Mouse (Mus musculus) forebrain, embryonic 12.5 days (tissue): ENCODE measurements around the gene St13. TPM values are rescaled to one million over a fixed set of nuclear protein-coding genes. Genes with fewer than 3 reads are reported as not detected.

Source experiments
- ATAC-seq: fragments of 200-750 bp; cut with Nextera tagmentation; 2 replicates; pipeline ENCODE4 v1.8.0; 2017; ENCODE audit warnings: moderate TSS enrichment; ENCODE audit not compliant: low FRiP score
- H3K27ac ChIP-seq: fragments of 300-500 bp; sonication (generic); 2 replicates; pipeline ENCODE4 v1.5.1; 2016; ENCODE audit warnings: mild to moderate bottlenecking
- H3K27me3 ChIP-seq: fragments of 300-500 bp; sonication (generic); 2 replicates; pipeline ENCODE4 v1.6.1; 2016; ENCODE audit warnings: mild to moderate bottlenecking
- H3K36me3 ChIP-seq: fragments of 300-500 bp; sonication (generic); replicated peaks from 2 replicates; pipeline ENCODE4 v1.6.1; 2016; ENCODE audit warnings: mild to moderate bottlenecking
- H3K4me1 ChIP-seq: fragments of 300-500 bp; sonication (generic); 2 replicates; pipeline ENCODE4 v1.6.1; 2016
- H3K4me2 ChIP-seq: fragments of 300-500 bp; sonication (generic); 2 replicates; pipeline ENCODE4 v1.6.1; 2016; ENCODE audit warnings: mild to moderate bottlenecking, moderate library complexity
- H3K4me3 ChIP-seq: fragments of 300-500 bp; sonication (generic); replicated peaks from 2 replicates; pipeline ENCODE4 v1.5.1; 2016; ENCODE audit warnings: mild to moderate bottlenecking
- H3K9ac ChIP-seq: fragments of 300-500 bp; sonication (generic); 2 replicates; pipeline ENCODE4 v1.6.1; 2016; ENCODE audit warnings: mild to moderate bottlenecking
- H3K9me3 ChIP-seq: fragments of 300-500 bp; sonication (generic); 2 replicates; pipeline ENCODE4 v1.6.1; 2016
- WGBS: fragments of 180-500 bp; shearing (Covaris S2); methylation state at CpG from one replicate; pipeline ENCODE4 v1.1.7; 2016; 5-methylcytosine and 5-hydroxymethylcytosine counted together
- polyA plus RNA-seq: library from polyadenylated mRNA; unstranded; fragments of >200 nt; fragmentation: Nextera tagmentation; extraction: Ambion mirVana; gene quantifications from 2 replicates; pipeline ENCODE4 v1.2.1, GENCODE M21; 2016

The St13 gene
- polyA plus RNA-seq, 1 experiment from 2014 or later = 219 TPM

GRCm38 (mm10) chr15:81362501-81362900 is 37.4 kb downstream of the St13 start:
- H3K9ac ChIP-seq = no peak overlapping the region
- peaks cover 29% of the 10 kb centered on the region for H3K4me1 ChIP-seq
- peaks cover 40% of the 10 kb centered on the region for H3K36me3 ChIP-seq
- no peak overlapping the region for H3K4me2 ChIP-seq
- 86% methylated on average over 1 of the region's 1 CpGs for WGBS
- H3K27me3 ChIP-seq = no peaks in the 10 kb centered on the region
- no peaks in the 10 kb centered on the region for H3K9me3 ChIP-seq
- no peak for ATAC-seq
- no peak overlapping the region for H3K4me3 ChIP-seq
- no peak overlapping the region for H3K27ac ChIP-seq

GRCm38 (mm10) chr15:81361417-81362015 is 38.4 kb downstream of the St13 start:
- Histone ChIP-seq H3K9me3 (no peaks in the 10 kb centered on the region), H3K36me3 (peaks cover 30% of the 10 kb centered on the region), H3K27ac (peak overlapping the region; percentile 59; the same call in 1 of the 2 replicates), H3K4me2 (peak overlapping the region; percentile 81), H3K4me3 (no peak overlapping the region), H3K4me1 (peaks cover 37% of the 10 kb centered on the region), H3K27me3 (no peaks in the 10 kb centered on the region), H3K9ac (no peak overlapping the region)
- no peak for ATAC-seq
- 45% methylated on average over 10 of the region's 10 CpGs for WGBS

DNA sequence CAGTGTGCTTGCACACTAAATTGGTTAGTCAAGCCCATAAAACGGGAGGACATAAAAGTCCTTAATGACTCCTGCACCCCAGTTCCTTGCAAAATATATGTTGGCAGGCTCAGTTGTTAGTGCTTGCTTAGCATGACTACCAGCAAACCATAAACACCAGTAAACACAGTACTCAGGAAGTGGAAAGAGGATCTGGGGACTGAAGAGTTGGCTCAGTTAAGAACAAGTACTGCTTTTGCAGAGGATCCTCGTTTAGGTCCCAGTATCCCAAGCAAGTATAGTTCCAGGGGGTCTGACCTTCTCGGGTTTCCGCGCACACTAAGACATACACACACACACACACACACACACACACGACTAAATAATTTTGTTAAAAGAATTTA is 38.9 kb downstream of the St13 start:
- no peak overlapping the region for H3K9ac ChIP-seq
- H3K36me3 ChIP-seq = peaks cover 25% of the 10 kb centered on the region
- peak overlapping the region; percentile 81 for H3K4me2 ChIP-seq
- no peaks in the 10 kb centered on the region for H3K9me3 ChIP-seq
- no peaks in the 10 kb centered on the region for H3K27me3 ChIP-seq
- H3K4me1 ChIP-seq = peaks cover 37% of the 10 kb centered on the region
- peak overlapping the region; percentile 59; the same call in 1 of the 2 replicates for H3K27ac ChIP-seq
- WGBS = 46% methylated on average over 6 of the region's 6 CpGs
- peak overlapping the region; percentile 65 for H3K4me3 ChIP-seq
- no peak for ATAC-seq

DNA sequence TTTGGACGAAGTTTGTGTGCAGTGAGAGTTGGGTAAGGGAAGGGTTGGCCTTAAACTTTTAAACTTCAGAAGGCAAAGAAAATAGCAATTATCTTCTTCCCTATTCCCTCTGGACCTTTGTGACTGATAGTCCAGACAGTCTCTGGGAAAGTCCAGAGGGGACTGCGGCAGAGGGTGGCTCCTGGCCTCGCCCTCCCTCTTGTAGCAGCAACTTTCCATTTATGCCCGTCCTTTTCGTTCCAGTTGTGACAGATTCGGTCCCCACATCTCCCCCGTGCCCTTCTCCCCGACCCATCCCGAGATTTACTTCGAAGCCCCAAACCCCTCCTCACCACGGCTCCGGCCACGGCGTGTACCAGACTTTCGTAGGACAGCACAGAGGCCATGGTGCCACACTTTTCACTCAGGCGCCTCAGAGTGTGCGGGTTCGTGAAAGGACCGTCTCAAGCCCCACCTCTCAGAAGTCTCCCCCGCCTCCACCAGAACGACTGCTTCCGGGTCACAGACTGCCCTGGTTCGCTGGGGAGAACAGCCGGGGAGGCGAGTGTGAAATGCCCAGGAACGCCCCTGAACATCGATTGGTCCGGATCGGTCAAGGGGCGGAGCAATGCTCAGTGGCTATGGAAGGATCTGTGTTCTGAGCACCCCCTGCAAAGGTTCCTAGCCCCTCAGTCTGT is 39.4 kb downstream of the St13 start, which contains the start of gene Slc25a17:
TSS of gene Slc25a17 (minus strand) at position 468 of the 677 bp plus-strand sequence.
- H3K27me3 ChIP-seq = no peaks in the 10 kb centered on the region
- peak; percentile 99 for ATAC-seq
- peaks cover 37% of the 10 kb centered on the region for H3K4me1 ChIP-seq
- peak within 1 kb of the TSS; percentile 82 for H3K27ac ChIP-seq
- H3K9me3 ChIP-seq = no peaks in the 10 kb centered on the region
- peaks cover 20% of the 10 kb centered on the region for H3K36me3 ChIP-seq
- peak within 1 kb of the TSS; percentile 81 for H3K4me2 ChIP-seq
- 1% methylated on average over 30 of the region's 30 CpGs for WGBS
- H3K9ac ChIP-seq = peak within 1 kb of the TSS; percentile 73
- peak within 1 kb of the TSS; percentile 65 for H3K4me3 ChIP-seq

DNA sequence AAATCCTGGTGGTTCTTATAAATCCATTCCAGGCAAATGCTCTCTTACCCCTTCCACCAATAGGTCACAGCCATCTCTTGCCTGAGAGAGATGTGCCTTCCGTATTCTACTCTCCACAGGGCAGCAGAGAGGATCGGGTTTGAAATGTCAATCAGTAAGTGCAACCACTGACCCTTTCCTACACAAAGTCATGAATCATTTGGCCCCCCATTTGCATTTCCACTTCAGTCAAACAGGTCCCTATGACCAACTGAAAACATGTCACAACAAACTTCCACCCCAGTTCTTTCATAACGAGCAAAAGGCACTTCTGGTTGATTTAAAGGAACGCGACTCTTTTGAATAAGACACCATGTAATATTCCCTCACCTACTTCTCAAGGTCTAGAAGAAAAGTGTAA is 40.5 kb downstream of the St13 start:
- WGBS = 87% methylated on average over 5 of the region's 5 CpGs
- Histone ChIP-seq H3K9ac (no peak overlapping the region), H3K4me1 (peaks cover 37% of the 10 kb centered on the region), H3K9me3 (no peaks in the 10 kb centered on the region), H3K27ac (no peak overlapping the region), H3K36me3 (peaks cover 13% of the 10 kb centered on the region; the same call in 1 of the 2 replicates), H3K4me2 (peak overlapping the region; percentile 81), H3K4me3 (no peak overlapping the region), H3K27me3 (no peaks in the 10 kb centered on the region)
- ATAC-seq = no peak

- H3K27ac ChIP-seq = no peak overlapping the region
- peaks cover 37% of the 10 kb centered on the region for H3K4me1 ChIP-seq
- H3K27me3 ChIP-seq = no peaks in the 10 kb centered on the region
- H3K4me2 ChIP-seq = no peak overlapping the region
- no peaks in the 10 kb centered on the region for H3K9me3 ChIP-seq
- 0 out of 2 replicates have a peak, but pooled peaks cover 10% of the 10 kb centered on the region for H3K36me3 ChIP-seq
- 88% methylated on average over 3 of the region's 3 CpGs for WGBS
- ATAC-seq = no peak
- H3K4me3 ChIP-seq = no peak overlapping the region
- H3K9ac ChIP-seq = no peak overlapping the region
Observed at GRCm38 (mm10) chr15:81358943-81359342, 40.9 kb downstream of the St13 start.

DNA sequence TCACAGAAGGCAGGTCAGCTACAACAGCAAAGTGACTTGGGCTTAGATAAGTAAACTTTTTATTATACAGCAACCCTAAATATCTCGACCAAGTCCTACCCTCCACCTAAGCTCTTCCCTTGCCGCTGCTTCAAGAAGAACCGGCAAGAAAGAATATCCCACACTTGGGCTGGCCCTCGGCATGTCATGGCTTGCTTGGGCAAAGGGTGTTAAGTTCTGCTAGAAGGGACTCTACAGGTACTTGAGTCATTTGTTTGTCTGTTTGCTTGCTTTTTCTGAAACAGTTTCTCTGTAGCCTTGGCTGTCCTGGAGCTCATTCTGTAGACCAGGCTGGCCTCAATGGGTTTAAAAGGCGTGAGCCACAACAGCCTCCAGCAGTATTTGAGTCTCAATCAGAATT is 42.9 kb downstream of the St13 start:
- Histone ChIP-seq H3K27me3 (no peaks in the 10 kb centered on the region), H3K27ac (no peak overlapping the region), H3K4me1 (peaks cover 37% of the 10 kb centered on the region), H3K9me3 (no peaks in the 10 kb centered on the region), H3K9ac (no peak overlapping the region), H3K36me3 (no peaks in the 10 kb centered on the region), H3K4me3 (no peak overlapping the region), H3K4me2 (no peak overlapping the region)
- no peak for ATAC-seq
- WGBS = 51% methylated on average over 5 of the region's 5 CpGs

DNA sequence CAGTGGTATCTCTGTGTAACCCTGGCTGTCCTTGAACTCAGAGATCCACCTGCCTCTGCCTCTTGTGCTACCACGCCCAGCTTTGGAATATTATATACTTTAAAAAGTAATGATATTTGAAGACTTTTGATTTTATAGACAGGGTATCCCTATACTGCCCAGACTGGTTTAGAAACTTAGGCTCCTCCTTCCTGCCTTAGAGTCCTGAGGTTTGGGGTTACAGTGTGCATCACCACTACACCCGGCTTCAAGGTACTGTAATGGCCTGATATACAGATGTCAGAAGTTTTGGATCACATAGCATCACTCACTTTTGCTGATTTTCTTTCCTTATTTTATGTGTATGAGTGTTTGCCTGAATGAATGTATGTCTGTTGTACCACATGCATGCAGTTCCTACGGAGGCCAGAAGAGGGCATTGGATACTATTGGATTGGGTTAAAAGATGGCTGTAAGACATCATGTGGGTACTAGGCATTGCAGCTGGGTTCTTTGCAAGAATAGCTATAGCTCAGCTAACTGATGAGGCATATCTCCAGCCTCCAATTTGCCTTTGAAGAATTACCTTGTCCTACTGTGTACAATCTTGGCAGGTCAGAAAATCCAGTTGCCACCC is 44.6 kb downstream of the St13 start:
- H3K4me2 ChIP-seq = no peak overlapping the region
- H3K27ac ChIP-seq = no peak overlapping the region
- no peaks in the 10 kb centered on the region for H3K36me3 ChIP-seq
- H3K9ac ChIP-seq = no peak overlapping the region
- H3K4me1 ChIP-seq = peaks cover 28% of the 10 kb centered on the region
- no peak for ATAC-seq
- 66% methylated on average over 3 of the region's 3 CpGs for WGBS
- no peak overlapping the region for H3K4me3 ChIP-seq
- no peaks in the 10 kb centered on the region for H3K27me3 ChIP-seq
- no peaks in the 10 kb centered on the region for H3K9me3 ChIP-seq

DNA sequence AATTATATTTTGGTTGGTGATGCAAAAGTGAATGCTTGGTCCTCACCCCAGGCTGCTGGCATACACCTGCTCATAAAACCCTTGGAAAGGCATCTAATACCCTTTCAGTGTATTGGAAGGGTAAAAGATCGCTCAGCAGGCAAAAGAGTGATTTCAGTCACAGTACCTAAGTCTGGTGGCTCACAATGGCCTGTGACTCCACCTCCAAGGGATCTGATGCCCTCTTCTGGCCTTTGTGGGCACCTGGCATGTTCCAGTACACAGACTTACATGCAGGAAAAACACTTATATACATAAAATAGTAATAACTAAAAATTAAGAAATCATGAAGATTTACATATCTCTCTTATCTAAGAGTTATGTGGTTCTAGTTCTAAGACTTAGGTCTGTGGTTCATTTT is 47.2 kb downstream of the St13 start:
- 81% methylated on average over 1 of the region's 1 CpGs for WGBS
- H3K9me3 ChIP-seq = no peaks in the 10 kb centered on the region
- no peak for ATAC-seq
- H3K4me1 ChIP-seq = peaks cover 10% of the 10 kb centered on the region; the same call in 1 of the 2 replicates
- H3K27ac ChIP-seq = no peak overlapping the region
- no peaks in the 10 kb centered on the region for H3K27me3 ChIP-seq
- no peak overlapping the region for H3K4me2 ChIP-seq
- no peaks in the 10 kb centered on the region for H3K36me3 ChIP-seq
- H3K4me3 ChIP-seq = no peak overlapping the region
- H3K9ac ChIP-seq = no peak overlapping the region

DNA sequence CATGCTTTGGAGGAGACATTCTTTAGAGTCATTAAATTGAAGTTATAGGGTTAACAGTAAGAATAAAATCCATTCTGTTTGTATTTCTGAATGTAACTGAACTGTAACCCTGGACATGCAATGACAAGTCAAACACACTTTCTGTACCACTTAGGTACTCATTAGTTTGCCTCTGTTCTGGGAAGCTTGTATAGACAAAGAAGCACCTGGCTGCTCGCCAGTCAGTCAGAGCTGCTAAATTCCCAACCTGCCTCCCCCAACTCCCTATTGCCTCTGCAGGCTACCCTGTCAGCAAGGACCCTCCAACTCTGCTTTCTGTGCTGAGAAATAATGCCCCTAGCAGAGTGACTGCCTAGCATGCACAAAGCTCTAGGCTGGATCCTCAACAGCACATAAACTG is 49.5 kb downstream of the St13 start:
- H3K4me2 ChIP-seq = no peak overlapping the region
- H3K27me3 ChIP-seq = no peaks in the 10 kb centered on the region
- no peaks in the 10 kb centered on the region for H3K9me3 ChIP-seq
- H3K4me3 ChIP-seq = no peak overlapping the region
- 52% methylated on average over 1 of the region's 1 CpGs for WGBS
- peak overlapping the region; percentile 47; the same call in 1 of the 2 replicates for H3K27ac ChIP-seq
- no peaks in the 10 kb centered on the region for H3K4me1 ChIP-seq
- no peak for ATAC-seq
- H3K9ac ChIP-seq = no peak overlapping the region
- no peaks in the 10 kb centered on the region for H3K36me3 ChIP-seq

DNA sequence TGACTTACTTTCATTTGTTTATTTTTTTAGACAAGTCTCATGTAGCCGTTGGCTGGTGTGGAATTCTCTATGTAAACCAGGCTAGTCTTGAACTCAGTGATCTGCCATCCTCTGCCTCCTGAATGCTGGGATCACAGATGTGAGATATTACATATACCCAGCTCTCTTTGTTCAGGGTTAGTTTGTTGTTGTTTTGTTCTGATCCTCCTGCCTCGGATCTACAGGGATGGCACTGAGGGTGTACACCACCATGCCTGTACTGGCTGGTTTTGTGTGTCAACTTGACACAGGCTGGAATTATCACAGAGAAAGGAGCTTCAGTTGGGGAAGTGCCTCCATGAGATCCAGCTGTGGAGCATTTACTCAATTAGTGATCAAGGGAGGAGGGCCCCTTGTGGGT is 51.5 kb downstream of the St13 start:
- 69% methylated on average over 2 of the region's 2 CpGs for WGBS
- no peak for ATAC-seq

DNA sequence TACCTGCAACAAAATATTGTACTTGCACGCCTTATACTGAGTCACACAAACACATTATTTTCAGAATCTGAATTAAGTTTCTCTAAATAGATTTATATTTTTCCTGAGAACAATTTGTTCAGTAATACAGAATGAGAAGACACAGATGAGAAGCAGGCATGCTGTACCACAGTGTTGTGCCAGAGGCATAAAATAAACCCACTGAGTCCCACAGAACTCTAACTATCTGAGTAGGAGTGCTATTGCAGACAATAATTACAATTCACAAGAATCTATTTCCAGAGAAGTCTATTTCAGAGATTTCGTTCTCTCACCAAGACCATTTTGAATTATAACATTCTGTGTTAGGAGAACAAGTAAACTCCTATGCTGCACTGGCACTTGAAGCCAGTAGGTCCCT is 52.4 kb downstream of the St13 start:
- no peaks in the 10 kb centered on the region for H3K4me1 ChIP-seq
- no peak overlapping the region for H3K27ac ChIP-seq
- 93% methylated on average over 2 of the region's 2 CpGs for WGBS
- H3K4me2 ChIP-seq = no peak overlapping the region
- no peak for ATAC-seq
- H3K27me3 ChIP-seq = no peaks in the 10 kb centered on the region
- H3K9ac ChIP-seq = no peak overlapping the region
- peaks cover 12% of the 10 kb centered on the region for H3K36me3 ChIP-seq
- no peaks in the 10 kb centered on the region for H3K9me3 ChIP-seq
- no peak overlapping the region for H3K4me3 ChIP-seq

More for the DNA sequence above, 51.5 kb downstream of the St13 start:
- no peaks in the 10 kb centered on the region for H3K4me1 ChIP-seq
- no peak overlapping the region for H3K4me2 ChIP-seq
- H3K27me3 ChIP-seq = no peaks in the 10 kb centered on the region
- no peak overlapping the region for H3K9ac ChIP-seq
- H3K36me3 ChIP-seq = peaks cover 7% of the 10 kb centered on the region
- H3K27ac ChIP-seq = no peak overlapping the region
- H3K4me3 ChIP-seq = no peak overlapping the region
- no peaks in the 10 kb centered on the region for H3K9me3 ChIP-seq
